Mouse (Mus musculus) ES-Bruce4 (cell line): ENCODE data around the gene Hoxa3. TPM values are rescaled to one million over a fixed set of nuclear protein-coding genes. Genes with fewer than 3 reads are reported as not detected.

Source experiments
- H3K27ac ChIP-seq: 2 replicates; pipeline ENCODE4 v1.5.1; 2012; ENCODE audit warnings: low read length, inconsistent platforms; ENCODE audit not compliant: insufficient read depth
- H3K27me3 ChIP-seq: 2 replicates; pipeline ENCODE4 v1.6.1; 2012; ENCODE audit warnings: mild to moderate bottlenecking, low read length, inconsistent platforms; ENCODE audit not compliant: control insufficient read depth, poor library complexity, insufficient read depth, severe bottlenecking
- H3K36me3 ChIP-seq: 2 replicates; pipeline ENCODE4 v1.6.1; 2012; ENCODE audit warnings: inconsistent platforms, mild to moderate bottlenecking, low read length, moderate library complexity; ENCODE audit not compliant: control insufficient read depth, poor library complexity, insufficient read depth, severe bottlenecking
- H3K4me1 ChIP-seq: one replicate; pipeline ENCODE4 v1.8.1; 2011; ENCODE audit warnings: low read length; ENCODE audit not compliant: control insufficient read depth, insufficient read depth
- H3K4me3 ChIP-seq: 2 replicates; pipeline ENCODE4 v1.5.1; 2011; ENCODE audit warnings: low read depth, mild to moderate bottlenecking, low read length
- H3K9ac ChIP-seq: 2 replicates; pipeline ENCODE4 v1.6.1; 2012; ENCODE audit warnings: low read depth, mild to moderate bottlenecking, inconsistent platforms; ENCODE audit not compliant: poor library complexity, severe bottlenecking
- H3K9me3 ChIP-seq: replicated peaks from 2 replicates; pipeline ENCODE4 v1.6.1; 2012; ENCODE audit warnings: mild to moderate bottlenecking, low read length, inconsistent platforms; ENCODE audit not compliant: control insufficient read depth, poor library complexity, insufficient read depth, severe bottlenecking
- CTCF ChIP-seq: IDR thresholded peaks from one replicate; pipeline ENCODE4 v1.8.1; 2011; ENCODE audit warnings: low read depth, low read length
- EP300 ChIP-seq: IDR thresholded peaks from 2 replicates; pipeline ENCODE4 v1.6.1; 2011; ENCODE audit warnings: low read depth, low read length; ENCODE audit not compliant: insufficient read depth
- POLR2A ChIP-seq: IDR thresholded peaks from one replicate; pipeline ENCODE4 v1.8.1; 2011; ENCODE audit warnings: low read length; ENCODE audit not compliant: insufficient read depth
- polyA plus RNA-seq: library from polyadenylated mRNA; stranded (reverse); fragments of >200 nt; gene quantifications from 2 replicates; pipeline ENCODE4 v1.2.4, GENCODE M21; 2011; ENCODE audit warnings: low read depth; ENCODE audit not compliant: missing spikeins, insufficient read depth, insufficient read length

Gene Hoxa3
- polyA plus RNA-seq, 1 experiment = 0.25 TPM

DNA sequence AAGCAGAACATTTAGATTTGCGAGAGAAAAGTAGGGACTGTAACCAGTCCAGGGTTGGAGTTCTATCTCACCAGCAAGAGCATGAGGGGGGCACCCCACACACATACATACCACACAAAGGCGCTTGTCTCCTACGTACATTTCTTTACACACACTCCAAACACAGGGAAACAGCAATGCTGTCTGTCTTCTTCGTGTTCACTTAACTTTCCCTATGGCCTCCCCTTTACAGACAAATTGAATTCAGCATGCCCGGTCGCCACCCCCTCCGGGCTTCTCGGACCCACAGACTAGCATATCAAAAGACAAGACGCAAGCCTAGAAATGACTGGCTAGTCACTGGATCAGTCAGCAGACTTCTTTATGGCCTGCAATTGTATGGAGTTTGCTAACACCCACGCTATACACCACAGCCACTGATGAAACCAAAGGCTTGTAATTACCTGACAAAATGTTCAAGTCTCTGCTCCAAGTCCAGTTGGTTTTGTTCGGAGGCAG is 32.9 kb downstream of the Hoxa3 start:
- H3K27ac ChIP-seq = no peak overlapping the region
- H3K27me3 ChIP-seq = peaks cover 37% of the 10 kb centered on the region
- H3K4me1 ChIP-seq = no peaks in the 10 kb centered on the region

DNA sequence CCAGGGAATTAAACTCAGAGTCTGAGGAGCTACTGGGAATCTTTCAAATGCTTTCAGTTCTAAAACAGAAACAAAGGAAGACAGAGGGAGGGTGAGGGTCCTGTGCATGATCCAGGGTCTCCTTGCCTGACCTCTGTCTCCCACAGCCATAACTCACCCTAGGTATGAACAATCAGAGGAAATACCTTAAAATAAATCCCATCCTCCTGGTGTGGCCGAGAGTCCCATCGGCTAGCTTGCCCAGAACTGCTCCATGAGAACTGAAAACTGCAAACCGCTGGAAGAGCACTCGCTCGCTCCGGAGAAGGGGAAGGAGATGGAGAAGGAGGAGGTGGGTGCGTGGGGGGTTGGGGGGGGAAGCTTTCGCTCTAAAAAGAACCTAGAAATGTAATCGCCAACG is 33.4 kb downstream of the Hoxa3 start:
- Histone ChIP-seq H3K9me3 (no peaks in the 10 kb centered on the region), H3K36me3 (no peaks in the 10 kb centered on the region), H3K27me3 (peaks cover 39% of the 10 kb centered on the region), H3K27ac (no peak overlapping the region), H3K4me1 (no peaks in the 10 kb centered on the region), H3K9ac (no peak overlapping the region), H3K4me3 (no peak overlapping the region)
- TF ChIP-seq EP300 = no peak
- no peak for TF ChIP-seq POLR2A
- TF ChIP-seq CTCF = no peak

More for the DNA sequence above, 32.9 kb downstream of the Hoxa3 start:
- Histone ChIP-seq H3K9ac (no peak overlapping the region), H3K36me3 (no peaks in the 10 kb centered on the region), H3K9me3 (no peaks in the 10 kb centered on the region), H3K4me3 (no peak overlapping the region)
- no peak for TF ChIP-seq EP300
- no peak for TF ChIP-seq POLR2A
- no peak for TF ChIP-seq CTCF

DNA sequence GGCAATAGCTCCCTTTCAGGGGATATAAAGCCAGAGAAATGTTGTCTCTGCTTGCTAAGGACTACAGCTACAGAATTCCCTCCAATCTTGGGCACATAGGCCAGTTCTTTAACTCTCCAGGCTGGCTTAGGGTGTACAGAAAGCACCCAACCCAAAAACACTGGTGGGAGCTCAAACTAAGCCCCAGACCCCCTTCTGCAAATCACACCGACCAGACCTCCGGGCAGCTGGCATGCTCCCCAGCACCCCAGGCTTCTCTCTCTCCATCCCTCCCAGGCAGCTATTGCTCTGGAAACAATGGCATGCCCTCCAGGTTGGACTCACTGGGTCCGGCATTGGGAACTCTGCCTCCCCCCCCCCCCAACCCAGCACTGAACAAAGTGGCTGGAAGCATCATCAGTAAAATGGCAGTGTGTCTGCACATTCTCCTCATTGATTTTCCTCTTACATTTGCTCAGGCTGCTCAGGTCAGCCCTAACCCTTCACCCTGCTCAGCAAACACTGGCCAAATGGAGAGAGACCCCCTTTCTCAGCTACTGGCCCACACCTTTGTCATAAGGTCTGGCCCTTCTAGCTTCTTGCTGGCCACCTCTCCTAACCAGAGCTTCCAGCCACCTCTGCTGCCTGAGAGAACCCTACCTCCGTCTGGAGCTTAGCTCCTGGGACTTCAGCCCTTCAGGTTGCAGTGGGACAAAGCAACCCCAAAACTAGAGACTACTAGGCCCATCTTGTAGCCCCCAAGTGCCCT is 34.0 kb downstream of the Hoxa3 start:
- no peak overlapping the region for H3K4me3 ChIP-seq
- H3K4me1 ChIP-seq = no peaks in the 10 kb centered on the region
- no peak overlapping the region for H3K9ac ChIP-seq
- no peaks in the 10 kb centered on the region for H3K36me3 ChIP-seq
- H3K9me3 ChIP-seq = no peaks in the 10 kb centered on the region
- no peak for TF ChIP-seq POLR2A
- TF ChIP-seq CTCF = no peak
- no peak for TF ChIP-seq EP300
- peaks cover 39% of the 10 kb centered on the region for H3K27me3 ChIP-seq
- no peak overlapping the region for H3K27ac ChIP-seq

DNA sequence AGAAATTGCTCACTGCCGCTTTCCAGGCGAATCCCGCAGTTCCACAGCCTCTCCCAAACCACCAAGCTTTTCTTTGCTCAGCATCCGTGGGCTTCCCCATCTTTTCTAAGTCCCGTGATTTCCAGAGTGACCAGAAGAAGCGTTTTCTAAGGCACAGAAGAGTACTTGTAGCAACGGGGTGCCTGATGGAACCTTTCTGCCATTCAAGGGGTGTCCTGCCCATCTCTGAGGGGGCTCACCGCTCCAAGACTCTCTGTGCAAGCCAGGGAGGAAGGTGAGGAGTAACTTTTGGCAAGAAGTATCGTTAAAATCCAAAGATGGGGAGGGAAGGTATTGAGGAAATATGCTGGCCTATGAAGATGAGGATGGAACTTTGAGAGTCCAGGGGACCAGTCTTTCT is 35.3 kb downstream of the Hoxa3 start:
- no peaks in the 10 kb centered on the region for H3K9me3 ChIP-seq
- H3K4me1 ChIP-seq = no peaks in the 10 kb centered on the region
- H3K36me3 ChIP-seq = no peaks in the 10 kb centered on the region
- TF ChIP-seq EP300 (no peak), POLR2A (no peak), CTCF (no peak)
- no peak overlapping the region for H3K4me3 ChIP-seq
- no peak overlapping the region for H3K9ac ChIP-seq
- H3K27ac ChIP-seq = no peak overlapping the region
- peaks cover 48% of the 10 kb centered on the region for H3K27me3 ChIP-seq

DNA sequence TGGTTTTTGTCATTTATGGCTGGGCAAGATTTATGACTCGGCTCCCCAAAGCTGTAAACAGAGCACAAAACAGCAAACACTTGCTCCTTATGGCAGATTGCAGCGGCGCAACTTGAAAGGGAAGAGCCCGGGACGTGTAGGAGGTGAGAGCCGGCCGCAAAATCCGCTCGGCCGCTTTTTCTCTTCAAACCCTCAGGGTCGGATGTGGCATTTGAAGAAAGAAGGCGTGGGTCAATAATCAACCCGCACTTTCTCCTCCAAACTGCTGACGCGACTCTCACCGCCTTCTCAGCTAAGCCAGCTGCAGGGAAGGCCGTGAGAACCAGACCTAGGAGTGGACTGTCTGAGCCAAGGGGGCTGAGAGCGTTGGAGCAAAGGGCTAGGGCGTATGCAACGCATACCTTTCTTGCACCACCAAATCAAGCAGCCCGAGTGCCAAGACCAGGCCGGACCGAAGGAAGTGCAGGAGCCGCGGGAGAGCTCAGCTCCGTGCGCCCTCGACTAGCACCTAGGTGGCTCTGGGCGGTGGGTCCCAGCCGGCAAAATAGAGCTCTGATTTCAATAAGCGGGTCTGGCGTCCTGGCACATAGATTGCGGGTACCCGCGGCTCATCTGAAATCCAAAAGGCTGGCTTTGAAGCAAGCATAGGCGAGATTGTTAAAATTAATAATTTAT is 35.9 kb downstream of the Hoxa3 start, which contains the start of gene 5730596B20Rik:
5730596B20Rik (plus strand) TSS at position 438 of the 675 bp plus-strand sequence.
- Histone ChIP-seq H3K4me1 (no peaks in the 10 kb centered on the region), H3K27ac (no peak within 1 kb of the TSS), H3K9me3 (no peaks in the 10 kb centered on the region), H3K4me3 (no peak within 1 kb of the TSS), H3K9ac (no peak within 1 kb of the TSS), H3K36me3 (no peaks in the 10 kb centered on the region), H3K27me3 (peaks cover 48% of the 10 kb centered on the region)
- TF ChIP-seq POLR2A (no peak), EP300 (no peak), CTCF (no peak)

DNA sequence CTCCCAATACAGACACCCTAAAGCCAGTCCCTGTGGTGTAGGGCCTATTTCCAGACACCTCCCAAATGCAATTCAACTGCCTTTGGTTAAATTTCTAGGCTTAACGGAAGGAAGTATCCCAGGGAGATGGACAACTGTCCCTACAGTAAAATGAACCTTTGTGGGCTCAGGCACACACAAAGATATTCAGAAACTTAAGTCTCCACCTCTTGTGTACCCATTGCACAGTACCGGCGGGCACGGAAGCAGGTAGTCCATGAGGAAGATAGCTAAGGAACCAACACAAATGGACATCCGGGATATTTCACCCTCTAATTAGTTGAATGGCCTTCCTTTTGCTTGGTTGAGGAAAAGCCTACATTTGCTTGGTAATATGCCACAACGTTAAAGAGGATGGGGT is 36.7 kb downstream of the Hoxa3 start:
- Histone ChIP-seq H3K27me3 (peaks cover 55% of the 10 kb centered on the region), H3K9me3 (no peaks in the 10 kb centered on the region), H3K9ac (no peak overlapping the region), H3K27ac (no peak overlapping the region), H3K4me3 (no peak overlapping the region), H3K4me1 (no peaks in the 10 kb centered on the region), H3K36me3 (no peaks in the 10 kb centered on the region)
- TF ChIP-seq POLR2A (no peak), CTCF (no peak), EP300 (no peak)
